Mouse (Mus musculus) CD8-positive naive resting alpha-beta T cell, adult 57 days (primary cell): Measurements from ENCODE around the gene Tial1. TPM values are rescaled to one million over a fixed set of nuclear protein-coding genes. Genes with fewer than 3 reads are reported as not detected.

Experiments used
- total RNA-seq: library from RNA; stranded (reverse); gene quantifications from one replicate; pipeline ENCODE4 v1.2.4, GENCODE M21; 2023

Tial1 gene
- total RNA-seq = 125 TPM

GRCm38 (mm10) chr7:128461285-128462215 is at the start of gene Tial1:
Tial1 (minus strand) TSS chr7:128461717.

GRCm38 (mm10) chr7:128417930-128418779 is 43.4 kb downstream of the Tial1 start, which contains the start of gene Rgs10:
Rgs10 (minus strand) TSS chr7:128418758.

Other genes with a start within 250 kb of the Tial1 start
- 25.5 TPM for gene Armc5, start 224.4 kb downstream of the Tial1 start, total RNA-seq
- gene 9130023H24Rik, start 223.7 kb downstream of the Tial1 start, total RNA-seq = 3.2 TPM
- 4.3 TPM for gene Tgfb1i1, start 214.9 kb downstream of the Tial1 start, total RNA-seq
- gene Slc5a2, start 196.1 kb downstream of the Tial1 start, total RNA-seq = not detected
- gene BC017158, start 163.5 kb downstream of the Tial1 start, total RNA-seq = 27.6 TPM
- 221 TPM for gene Rgs10, start 43.0 kb downstream of the Tial1 start, total RNA-seq
- gene Bag3, start 61.9 kb upstream of the Tial1 start, total RNA-seq = 10.5 TPM
- 18.9 TPM for gene Inpp5f, start 149.6 kb upstream of the Tial1 start, total RNA-seq